Mouse (Mus musculus): ENCODE measurements at regions not wholly inside any gene's neighbourhood (a gene's known extent, or its start where the extent isn't known, plus 50 kb on each side); places are given as distances from the start of the nearest gene placed in this dataset.

GRCm38 (mm10) chr14:99411835-99412234, 113.3 kb downstream of the Klf5 start:
- Histone ChIP-seq H3K4me3 (ENCODE audit: low read depth, low read length) (no peak overlapping the region), H3K27me3 (ENCODE audit: control insufficient read depth, insufficient read depth, low read length) (no peaks in the 10 kb centered on the region), H3K4me1 (ENCODE audit: control insufficient read depth, insufficient read depth) (no peaks in the 10 kb centered on the region), H3K36me3 (replicated peaks; ENCODE audit: control insufficient read depth, insufficient read depth, low read length) (no peaks in the 10 kb centered on the region), H3K4me2 (ENCODE audit: low read depth, low read length) (no peak overlapping the region), H3K27ac (ENCODE audit: low read depth) (no peak overlapping the region), H3K9ac (replicated peaks; ENCODE audit: low read depth, low read length) (no peak overlapping the region), H3K9me3 (replicated peaks; ENCODE audit: control insufficient read depth, low read length) (no peaks in the 10 kb centered on the region)
- WGBS = 22% methylated on average over 5 of the region's 5 CpGs
- DNase-seq (ENCODE audit: low spot score) (no peak), ATAC-seq (ENCODE audit: insufficient read depth, low read depth) (no peak)
- TF ChIP-seq CTCF (IDR thresholded peaks at IDR 0.05; ENCODE audit: low read depth) = no peak
- no peak for TF ChIP-seq EP300 (IDR thresholded peaks at IDR 0.05; ENCODE audit: low read depth)

GRCm38 (mm10) chr14:99416169-99416568, 117.7 kb downstream of the Klf5 start:
- TF ChIP-seq EP300 (IDR thresholded peaks at IDR 0.05; ENCODE audit: low read depth) = no peak
- TF ChIP-seq CTCF (IDR thresholded peaks at IDR 0.05; ENCODE audit: low read depth) = no peak
- DNase-seq (ENCODE audit: low spot score) (no peak), ATAC-seq (ENCODE audit: insufficient read depth, low read depth) (no peak)
- 42% methylated on average over 3 of the region's 3 CpGs for WGBS
- Histone ChIP-seq H3K9me3 (replicated peaks; ENCODE audit: control insufficient read depth, low read length) (no peaks in the 10 kb centered on the region), H3K4me1 (ENCODE audit: control insufficient read depth, insufficient read depth) (no peaks in the 10 kb centered on the region), H3K36me3 (replicated peaks; ENCODE audit: control insufficient read depth, insufficient read depth, low read length) (no peaks in the 10 kb centered on the region), H3K4me3 (ENCODE audit: low read depth, low read length) (no peak overlapping the region), H3K27me3 (ENCODE audit: control insufficient read depth, insufficient read depth, low read length) (no peaks in the 10 kb centered on the region), H3K9ac (replicated peaks; ENCODE audit: low read depth, low read length) (no peak overlapping the region), H3K27ac (ENCODE audit: low read depth) (no peak overlapping the region), H3K4me2 (ENCODE audit: low read depth, low read length) (no peak overlapping the region)

- DNase-seq (ENCODE audit: low spot score) (no peak), ATAC-seq (ENCODE audit: insufficient read depth, low read depth) (no peak)
- Histone ChIP-seq H3K27ac (ENCODE audit: low read depth) (no peak overlapping the region), H3K9me3 (replicated peaks; ENCODE audit: control insufficient read depth, low read length) (no peaks in the 10 kb centered on the region), H3K4me3 (ENCODE audit: low read depth, low read length) (no peak overlapping the region), H3K4me2 (ENCODE audit: low read depth, low read length) (no peak overlapping the region), H3K4me1 (ENCODE audit: control insufficient read depth, insufficient read depth) (no peaks in the 10 kb centered on the region), H3K9ac (replicated peaks; ENCODE audit: low read depth, low read length) (no peak overlapping the region), H3K27me3 (ENCODE audit: control insufficient read depth, insufficient read depth, low read length) (no peaks in the 10 kb centered on the region), H3K36me3 (replicated peaks; ENCODE audit: control insufficient read depth, insufficient read depth, low read length) (no peaks in the 10 kb centered on the region)
- TF ChIP-seq CTCF (IDR thresholded peaks at IDR 0.05; ENCODE audit: low read depth) = no peak
- no peak for TF ChIP-seq EP300 (IDR thresholded peaks at IDR 0.05; ENCODE audit: low read depth)
- WGBS = 89% methylated on average over 5 of the region's 5 CpGs
These were observed 120.5 kb downstream of the Klf5 start for GRCm38 (mm10) chr14:99418970-99419369.

- no peak overlapping the region for H3K4me3 ChIP-seq (ENCODE audit: low read depth, low read length)
- H3K4me2 ChIP-seq (ENCODE audit: low read depth, low read length) = no peak overlapping the region
- H3K27me3 ChIP-seq (ENCODE audit: control insufficient read depth, insufficient read depth, low read length) = no peaks in the 10 kb centered on the region
- H3K4me1 ChIP-seq (ENCODE audit: control insufficient read depth, insufficient read depth) = no peaks in the 10 kb centered on the region
- DNase-seq (ENCODE audit: low spot score) (no peak), ATAC-seq (ENCODE audit: insufficient read depth, low read depth) (no peak)
- WGBS = 81% methylated on average over 7 of the region's 7 CpGs
- H3K9ac ChIP-seq (replicated peaks; ENCODE audit: low read depth, low read length) = no peak overlapping the region
- no peaks in the 10 kb centered on the region for H3K36me3 ChIP-seq (replicated peaks; ENCODE audit: control insufficient read depth, insufficient read depth, low read length)
- H3K9me3 ChIP-seq (replicated peaks; ENCODE audit: control insufficient read depth, low read length) = no peaks in the 10 kb centered on the region
- TF ChIP-seq CTCF (IDR thresholded peaks at IDR 0.05; ENCODE audit: low read depth) = no peak
- no peak for TF ChIP-seq EP300 (IDR thresholded peaks at IDR 0.05; ENCODE audit: low read depth)
- H3K27ac ChIP-seq (ENCODE audit: low read depth) = no peak overlapping the region
These were observed 124.8 kb downstream of the Klf5 start for GRCm38 (mm10) chr14:99423334-99423733.

- Histone ChIP-seq H3K9ac (replicated peaks; ENCODE audit: low read depth, low read length) (no peak overlapping the region), H3K4me2 (ENCODE audit: low read depth, low read length) (no peak overlapping the region), H3K9me3 (replicated peaks; ENCODE audit: control insufficient read depth, low read length) (no peaks in the 10 kb centered on the region), H3K4me1 (ENCODE audit: control insufficient read depth, insufficient read depth) (no peaks in the 10 kb centered on the region), H3K27me3 (ENCODE audit: control insufficient read depth, insufficient read depth, low read length) (no peaks in the 10 kb centered on the region), H3K4me3 (ENCODE audit: low read depth, low read length) (no peak overlapping the region), H3K36me3 (replicated peaks; ENCODE audit: control insufficient read depth, insufficient read depth, low read length) (no peaks in the 10 kb centered on the region), H3K27ac (ENCODE audit: low read depth) (no peak overlapping the region)
- ATAC-seq (ENCODE audit: insufficient read depth, low read depth) (no peak), DNase-seq (ENCODE audit: low spot score) (no peak)
- WGBS = 74% methylated on average over 3 of the region's 3 CpGs
- no peak for TF ChIP-seq EP300 (IDR thresholded peaks at IDR 0.05; ENCODE audit: low read depth)
- TF ChIP-seq CTCF (IDR thresholded peaks at IDR 0.05; ENCODE audit: low read depth) = no peak
These were observed 128.6 kb downstream of the Klf5 start for GRCm38 (mm10) chr14:99427049-99427448.

GRCm38 (mm10) chr14:99430323-99430722, 131.8 kb downstream of the Klf5 start:
- Histone ChIP-seq H3K4me3 (ENCODE audit: low read depth, low read length) (no peak overlapping the region), H3K27me3 (ENCODE audit: control insufficient read depth, insufficient read depth, low read length) (no peaks in the 10 kb centered on the region), H3K9ac (replicated peaks; ENCODE audit: low read depth, low read length) (no peak overlapping the region), H3K4me2 (ENCODE audit: low read depth, low read length) (no peak overlapping the region), H3K9me3 (replicated peaks; ENCODE audit: control insufficient read depth, low read length) (no peaks in the 10 kb centered on the region), H3K36me3 (replicated peaks; ENCODE audit: control insufficient read depth, insufficient read depth, low read length) (no peaks in the 10 kb centered on the region), H3K4me1 (ENCODE audit: control insufficient read depth, insufficient read depth) (no peaks in the 10 kb centered on the region), H3K27ac (ENCODE audit: low read depth) (no peak overlapping the region)
- ATAC-seq (ENCODE audit: insufficient read depth, low read depth) = no peak
- WGBS = 69% methylated on average over 4 of the region's 4 CpGs
- TF ChIP-seq EP300 (IDR thresholded peaks at IDR 0.05; ENCODE audit: low read depth) = no peak
- TF ChIP-seq CTCF (IDR thresholded peaks at IDR 0.05; ENCODE audit: low read depth) = no peak
- no peak for DNase-seq (ENCODE audit: low spot score)

Measured in heart, postnatal 0 days (tissue).